Mouse (Mus musculus): ENCODE data around the gene Rab11a. TPM values are rescaled to one million over a fixed set of nuclear protein-coding genes. Genes with fewer than 3 reads are reported as not detected.

The Rab11a gene
- polyA plus RNA-seq, 1 experiment from 2014 or later, result 341 TPM

- ATAC-seq (replicated peaks; ENCODE audit: low FRiP score) (peak; percentile 63; the same call in 1 of the 2 replicates), DNase-seq (ENCODE audit: low spot score) (peak; percentile 54)
- H3K9ac ChIP-seq (ENCODE audit: low read depth, low read length), result no peak overlapping the region
- no peak overlapping the region for H3K4me2 ChIP-seq
- no peaks in the 10 kb centered on the region for H3K9me3 ChIP-seq (ENCODE audit: control insufficient read depth, low read length)
- H3K4me1 ChIP-seq (replicated peaks; ENCODE audit: control insufficient read depth, insufficient read depth, low read length), result 0 out of 2 replicates have a peak, but pooled peaks cover 6% of the 10 kb centered on the region
- H3K4me3 ChIP-seq (ENCODE audit: low read depth, low read length), result no peak overlapping the region
- WGBS, result 11% methylated on average over 5 of the region's 5 CpGs
- no peaks in the 10 kb centered on the region for H3K27me3 ChIP-seq (replicated peaks; ENCODE audit: control insufficient read depth, insufficient read depth, low read length)
- H3K36me3 ChIP-seq (ENCODE audit: control insufficient read depth, insufficient read depth, low read length), result no peaks in the 10 kb centered on the region
- no peak overlapping the region for H3K27ac ChIP-seq (ENCODE audit: low read depth, low read length)
These were observed 70.0 kb downstream of the Rab11a start for GRCm38 (mm10) chr9:64667513-64667912.

GRCm38 (mm10) chr9:64666549-64666948 is 71.0 kb downstream of the Rab11a start:
- no peak overlapping the region for H3K27ac ChIP-seq (ENCODE audit: low read depth, low read length)
- no peaks in the 10 kb centered on the region for H3K9me3 ChIP-seq (ENCODE audit: control insufficient read depth, low read length)
- no peak overlapping the region for H3K9ac ChIP-seq (ENCODE audit: low read depth, low read length)
- H3K4me1 ChIP-seq (replicated peaks; ENCODE audit: control insufficient read depth, insufficient read depth, low read length), result 0 out of 2 replicates have a peak, but pooled peaks cover 2% of the 10 kb centered on the region
- no peaks in the 10 kb centered on the region for H3K27me3 ChIP-seq (replicated peaks; ENCODE audit: control insufficient read depth, insufficient read depth, low read length)
- DNase-seq (ENCODE audit: low spot score), result no peak
- ATAC-seq (replicated peaks; ENCODE audit: low FRiP score), result no peak
- WGBS, result 27% methylated on average over 4 of the region's 4 CpGs
- H3K36me3 ChIP-seq (ENCODE audit: control insufficient read depth, insufficient read depth, low read length), result no peaks in the 10 kb centered on the region
- no peak overlapping the region for H3K4me3 ChIP-seq (ENCODE audit: low read depth, low read length)
- no peak overlapping the region for H3K4me2 ChIP-seq

Small RNAs within 50 kb of the gene (microRNA-seq; reads per million reads assigned to microRNA genes)
- not detected for gene Gm47308 (ENCODE audit: borderline number of aligned reads)

Other genes starting within 250 kb of the Rab11a start
- gene Dennd4a, start 73.6 kb upstream of the Rab11a start, polyA plus RNA-seq (2014; fragmentation: Nextera tagmentation; extraction: Ambion mirVana), result 19.1 and 22.6 TPM in 2 replicates
- 0.04 and 0.12 TPM in 2 replicates for gene Slc24a1, start 213.8 kb upstream of the Rab11a start, polyA plus RNA-seq (2014; fragmentation: Nextera tagmentation; extraction: Ambion mirVana)
- gene Ints14, start 223.1 kb upstream of the Rab11a start, polyA plus RNA-seq (2014; fragmentation: Nextera tagmentation; extraction: Ambion mirVana), result 58.4 and 69.8 TPM in 2 replicates